Mouse (Mus musculus): ENCODE data around the gene Nadsyn1.

Gene Nadsyn1

DNA sequence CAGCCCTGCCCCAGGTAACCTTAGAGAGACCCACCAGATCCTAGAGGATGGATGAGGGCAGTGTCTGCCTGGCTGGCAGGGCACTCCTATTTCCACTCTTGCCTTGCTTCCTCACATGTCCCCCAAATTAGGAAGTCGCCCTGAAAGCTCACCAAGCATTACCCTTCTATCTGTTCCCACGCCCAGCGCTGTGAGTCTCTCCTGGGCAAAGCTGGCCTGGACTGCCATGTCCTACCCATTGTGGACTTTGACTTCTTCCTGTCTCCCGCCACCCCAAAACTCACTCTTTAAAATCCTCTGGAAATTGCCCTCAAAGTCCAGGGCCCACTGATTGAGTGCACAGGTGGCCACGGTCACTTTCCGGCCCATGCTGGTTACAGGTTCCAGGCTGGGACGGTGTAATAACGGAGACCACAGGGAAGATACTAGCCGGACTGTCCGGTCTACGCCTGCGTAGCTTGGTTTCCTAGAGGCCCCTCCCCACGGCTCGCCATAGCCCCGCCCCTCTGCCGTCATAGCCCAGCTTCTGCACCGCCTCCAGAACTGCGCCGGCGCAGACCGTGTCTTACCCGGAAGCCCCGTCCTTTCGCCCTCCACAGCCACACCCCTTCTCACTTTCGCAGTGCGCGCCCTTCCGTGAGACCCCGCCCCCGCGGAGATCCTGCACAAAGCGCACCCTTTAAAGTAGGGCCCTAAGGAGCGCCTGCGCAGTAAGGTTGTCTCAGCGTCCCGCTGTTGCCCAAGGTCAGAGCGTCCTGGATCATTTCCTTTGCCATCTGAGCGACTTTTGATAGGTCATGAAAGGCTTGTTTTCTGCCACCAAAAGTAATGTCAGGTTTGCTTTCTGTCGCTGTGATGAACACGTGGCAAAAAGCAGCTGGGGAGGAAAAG, at the start of gene Nadsyn1, which contains the start of gene Dhcr7:
Gene Nadsyn1 (minus strand): TSS at position 475 of the 891 bp plus-strand sequence.
Gene Dhcr7 (plus strand): TSS at position 771 of the 891 bp plus-strand sequence.
- peak; percentile 99 for DNase-seq

DNA sequence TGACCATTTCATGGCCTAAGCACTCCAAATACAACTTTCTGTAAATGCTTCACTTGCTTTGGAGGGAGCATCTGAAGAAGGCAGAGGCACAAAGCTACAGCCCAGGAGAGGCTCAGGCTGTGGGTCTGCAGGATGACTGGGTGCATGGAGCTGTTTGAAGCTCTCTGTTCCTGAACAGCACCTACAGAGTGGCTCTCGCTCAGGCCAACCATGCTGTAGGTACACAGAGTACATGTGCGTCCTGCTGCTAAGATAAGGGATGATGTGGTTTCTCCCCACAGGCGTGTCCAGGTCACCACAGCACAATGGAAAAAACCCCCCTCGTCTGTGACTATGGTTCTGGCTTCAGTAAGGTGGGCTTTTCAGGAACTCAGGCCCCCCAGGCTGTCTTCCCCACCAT, 46.2 kb upstream of the Nadsyn1 start:
- no peak for DNase-seq

GRCm38 (mm10) chr7:143866538-143866937, 43.9 kb upstream of the Nadsyn1 start, which contains the start of gene Gm498:
Gene Gm498 (plus strand): TSS chr7:143866838.
- DNase-seq: no peak

DNA sequence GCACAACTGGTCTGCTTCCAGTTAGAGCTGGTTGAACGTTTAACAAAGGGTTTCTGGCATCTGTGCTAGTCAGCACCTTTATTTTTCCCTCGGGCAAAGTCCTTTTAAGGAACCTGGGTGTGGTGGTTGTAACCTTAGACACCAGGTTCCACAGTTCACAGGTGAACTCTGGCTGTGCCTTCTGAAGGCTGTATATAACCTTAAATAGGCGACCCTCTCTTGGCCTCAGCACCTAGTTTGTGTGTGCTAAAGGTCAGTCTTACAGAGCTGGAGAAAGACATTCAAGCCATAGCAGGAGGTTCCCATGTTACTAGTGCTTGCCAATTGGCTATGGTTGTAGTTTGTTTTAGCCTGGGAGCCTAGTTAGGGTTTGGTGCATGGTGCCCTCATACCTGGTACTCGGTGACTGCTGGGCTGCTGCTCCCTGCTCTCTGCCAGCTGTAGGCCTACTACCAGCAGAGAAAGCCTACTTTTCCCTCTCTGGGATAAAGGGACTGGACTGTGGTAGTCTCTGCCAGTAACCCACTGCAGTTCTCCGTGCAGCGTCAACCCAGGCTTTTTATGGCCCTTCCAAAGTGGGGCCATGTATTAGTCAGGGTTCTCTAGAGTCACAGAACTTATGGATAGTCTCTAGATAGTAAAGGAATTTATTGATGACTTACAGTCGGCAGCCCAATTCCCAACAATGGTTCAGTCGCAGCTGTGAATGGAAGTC, 26.3 kb upstream of the Nadsyn1 start:
- no peak for DNase-seq

DNA sequence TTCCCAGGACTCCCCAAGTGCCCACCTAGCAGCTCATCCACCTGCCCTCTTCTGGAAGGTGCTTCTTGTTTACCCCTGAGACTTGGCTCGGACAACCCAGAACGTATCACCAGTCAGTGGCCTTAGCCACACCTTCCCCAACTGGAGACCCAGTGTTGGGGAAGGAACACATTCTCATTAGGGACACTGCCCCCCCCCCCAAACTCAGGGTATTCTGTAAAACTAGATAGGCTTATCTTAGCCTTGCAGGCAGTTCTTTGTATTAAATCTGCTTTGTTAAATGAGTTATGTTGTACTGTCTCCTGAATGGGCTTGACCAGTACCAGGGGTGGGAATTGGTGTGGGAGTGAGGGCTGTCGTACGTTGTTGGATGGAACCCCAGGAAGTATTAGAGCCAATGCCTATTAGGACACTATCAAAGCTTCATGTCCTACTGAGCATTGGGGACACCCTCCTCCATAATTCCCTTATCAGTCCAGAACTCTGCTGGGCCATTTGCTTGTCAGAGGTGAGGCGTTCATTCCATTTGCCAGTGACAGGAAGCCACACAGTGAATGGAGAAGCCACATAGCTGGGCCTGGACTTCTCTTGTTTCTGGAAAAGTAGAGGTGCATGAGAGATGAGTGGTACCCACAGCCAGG, 25.6 kb upstream of the Nadsyn1 start:
- DNase-seq: no peak

- no peak for DNase-seq
Observed at GRCm38 (mm10) chr7:143841301-143841700, 18.7 kb upstream of the Nadsyn1 start.

DNA sequence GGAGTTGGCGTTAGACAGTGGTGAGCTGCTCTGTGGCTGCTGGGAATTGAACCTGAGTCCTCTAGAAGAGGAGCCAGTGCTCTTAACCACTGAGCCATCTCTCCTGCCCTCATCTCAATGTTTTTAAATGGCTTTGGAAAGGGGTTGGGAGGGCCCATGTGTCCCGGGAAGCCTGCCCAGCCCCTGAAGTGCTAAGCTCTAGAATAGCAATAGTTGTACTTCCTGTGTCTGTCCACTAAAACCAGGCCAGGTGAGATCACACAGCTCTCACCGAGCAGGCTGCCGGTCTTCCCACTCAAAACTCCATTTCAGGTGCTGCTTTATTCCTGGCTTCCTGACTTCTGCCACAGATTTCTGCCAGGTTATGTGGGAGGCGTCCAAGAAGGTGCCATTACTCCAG, 17.5 kb upstream of the Nadsyn1 start:
- DNase-seq: no peak

GRCm38 (mm10) chr7:143837705-143838358, 15.2 kb upstream of the Nadsyn1 start:
- peak; percentile 36 to 71 for DNase-seq

GRCm38 (mm10) chr7:143834972-143835371, 12.3 kb upstream of the Nadsyn1 start:
- no peak for DNase-seq

GRCm38 (mm10) chr7:143834316-143834715, 11.7 kb upstream of the Nadsyn1 start:
- DNase-seq: no peak

- no peak for DNase-seq
Observed at GRCm38 (mm10) chr7:143833581-143834190, 11.0 kb upstream of the Nadsyn1 start.

DNA sequence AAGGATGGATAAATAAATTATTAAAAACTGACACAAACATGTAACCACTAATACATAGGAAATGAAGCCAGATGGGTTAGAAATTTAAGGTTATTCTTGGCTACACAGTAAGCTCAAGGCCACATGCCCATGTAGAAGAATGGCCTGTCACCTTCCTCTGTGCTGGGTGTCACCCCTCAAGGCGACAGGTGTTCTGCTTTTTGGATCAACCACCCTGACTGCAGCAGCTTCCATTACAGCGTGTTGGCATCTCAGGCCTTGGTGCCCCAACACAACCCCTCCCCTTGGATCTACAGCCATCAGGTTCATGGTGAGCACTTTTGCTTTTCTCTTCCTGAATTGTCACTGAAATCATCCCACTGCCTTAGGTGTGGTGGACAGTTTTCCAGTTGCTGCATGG, 10.0 kb upstream of the Nadsyn1 start:
- no peak for DNase-seq

- no peak for DNase-seq
Observed at GRCm38 (mm10) chr7:143832196-143832595, 9.5 kb upstream of the Nadsyn1 start.

DNA sequence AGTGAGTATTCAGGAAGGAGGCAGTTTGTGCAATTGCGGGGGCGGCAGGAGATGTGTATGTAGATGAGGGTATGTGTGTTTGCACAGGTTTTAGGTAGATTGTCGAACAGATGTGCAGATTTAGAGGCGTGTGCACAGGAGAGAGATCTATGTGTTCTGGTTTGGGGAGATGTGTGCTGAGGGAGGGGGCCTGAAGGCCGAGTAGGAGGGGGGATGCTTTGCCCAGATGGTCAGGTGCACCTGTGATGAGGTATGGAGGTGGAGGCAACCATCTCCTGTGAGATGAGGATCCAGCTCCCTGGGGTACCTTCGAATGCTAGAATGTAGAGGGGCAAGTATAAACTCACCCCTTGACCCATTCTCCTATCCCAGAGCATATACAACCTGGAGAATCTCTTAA, 7.8 kb upstream of the Nadsyn1 start:
- DNase-seq: no peak

DNA sequence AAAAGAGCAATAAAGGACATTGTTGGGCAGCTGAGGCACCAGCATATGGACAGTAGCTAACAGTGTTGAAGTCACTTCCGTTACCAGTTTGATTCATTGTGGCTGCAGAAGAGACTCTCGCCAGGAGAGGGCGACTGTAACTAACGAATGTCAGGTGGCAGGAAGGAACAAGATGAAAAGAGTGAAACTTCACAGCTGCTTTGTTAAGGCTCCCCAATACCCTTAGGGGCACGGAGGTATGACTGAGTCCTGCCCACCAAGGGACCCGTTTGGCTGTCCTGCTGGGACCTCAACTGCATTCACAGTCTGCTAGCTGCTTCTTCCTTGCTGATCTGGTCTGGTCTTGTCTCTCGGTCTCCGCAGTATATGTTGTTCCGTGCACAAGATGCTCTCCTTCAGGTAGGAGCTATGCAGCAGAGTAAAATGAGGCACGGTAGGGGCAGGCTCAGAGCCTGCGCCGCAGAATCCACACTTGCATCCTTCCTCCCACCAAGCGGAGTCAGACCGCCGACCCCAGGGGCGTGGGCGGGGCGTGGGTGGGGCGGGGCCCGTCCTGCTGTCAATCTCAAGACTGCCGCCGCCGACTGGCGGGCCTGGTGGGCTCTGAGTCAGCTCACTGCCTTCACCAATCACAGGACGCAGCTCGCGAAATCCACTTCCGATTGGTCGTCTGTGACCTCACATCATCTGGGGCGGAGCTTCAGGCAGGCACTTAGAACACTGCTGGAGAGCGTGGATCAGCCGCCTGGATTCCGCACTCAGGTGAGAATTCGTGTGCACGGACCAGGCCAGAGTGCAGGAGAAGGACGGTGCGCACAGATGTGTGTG, 7.1 kb upstream of the Nadsyn1 start:
- peak; percentile 92 to 97 for DNase-seq

- no peak for DNase-seq
Observed at GRCm38 (mm10) chr7:143826985-143827384, 4.3 kb upstream of the Nadsyn1 start.

- DNase-seq: no peak
Observed at GRCm38 (mm10) chr7:143823266-143823605, 587 bp upstream of the Nadsyn1 start.

- no peak for DNase-seq
Observed at GRCm38 (mm10) chr7:143821241-143821640, 1.4 kb downstream of the Nadsyn1 start.

GRCm38 (mm10) chr7:143819201-143819600, 3.4 kb downstream of the Nadsyn1 start:
- no peak for DNase-seq

DNA sequence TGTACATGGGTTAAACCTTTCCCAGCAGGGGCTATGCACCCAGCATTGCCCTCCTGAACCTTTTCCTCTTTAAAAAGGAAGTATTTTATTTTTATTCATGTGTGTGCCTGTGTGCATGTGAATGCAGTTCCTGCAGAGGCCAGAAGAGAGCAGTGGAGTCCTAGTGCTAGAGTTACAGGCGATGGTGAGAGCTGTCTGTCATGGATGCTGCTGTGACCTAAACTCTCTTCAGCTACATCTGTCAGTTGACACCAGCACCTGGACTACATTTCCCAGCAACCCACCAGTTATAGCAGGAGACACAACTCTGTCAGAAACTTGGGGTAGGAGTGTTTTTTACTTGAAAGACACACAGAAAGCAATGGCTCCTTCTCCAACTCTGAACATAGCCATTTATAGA, 13.7 kb downstream of the Nadsyn1 start:
- peak; percentile 60 to 61 for DNase-seq

DNA sequence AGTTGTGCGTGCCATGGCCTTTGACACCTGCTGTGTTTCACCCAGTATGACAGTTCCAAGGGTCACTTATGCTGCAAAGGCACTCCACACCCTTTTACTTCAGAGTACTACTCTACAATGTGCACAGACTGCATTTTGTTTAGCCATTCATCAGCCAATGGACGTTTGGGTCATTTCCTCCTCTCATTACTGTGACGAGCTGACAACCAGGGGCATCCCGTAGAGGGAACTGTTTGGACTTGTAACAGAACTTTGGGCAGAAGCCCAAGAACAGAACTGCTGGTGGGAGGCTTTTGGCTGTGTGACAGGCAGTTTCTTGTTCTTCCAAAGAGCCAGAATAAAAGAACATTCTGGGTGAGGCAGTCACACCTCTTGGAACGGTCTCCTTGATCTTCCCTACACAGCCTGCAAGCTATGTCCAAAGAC, 17.4 kb downstream of the Nadsyn1 start:
- no peak for DNase-seq

Data from thymus, postnatal 36 days (tissue).